Mouse (Mus musculus) lung, embryonic 15.5 days (tissue): ENCODE results near the gene 4921517D22Rik. TPM values are rescaled to one million over a fixed set of nuclear protein-coding genes. Genes with fewer than 3 reads are reported as not detected.
A peak's percentile ranks its signal among the peaks of the same experiment; 100 is the strongest.

ENCODE experiments used
- ATAC-seq: fragments of 200-750 bp; cut with Nextera tagmentation; 2 replicates; pipeline ENCODE4 v1.8.0; 2017; ENCODE audit warnings: moderate number of reproducible peaks, borderline replicate concordance; ENCODE audit not compliant: low FRiP score, low TSS enrichment; ENCODE audit errors: extremely low read depth
- H3K27ac ChIP-seq: fragments of 300-500 bp; sonication (generic); 2 replicates; pipeline ENCODE4 v1.5.1; 2015; ENCODE audit warnings: moderate library complexity, mild to moderate bottlenecking, inconsistent platforms
- H3K27me3 ChIP-seq: fragments of 300-500 bp; sonication (generic); 2 replicates; pipeline ENCODE4 v1.6.1; 2015; ENCODE audit warnings: inconsistent platforms
- H3K36me3 ChIP-seq: fragments of 300-500 bp; sonication (generic); 2 replicates; pipeline ENCODE4 v1.6.1; 2015; ENCODE audit warnings: inconsistent platforms
- H3K4me1 ChIP-seq: fragments of 300-500 bp; sonication (generic); 2 replicates; pipeline ENCODE4 v1.6.1; 2015; ENCODE audit warnings: inconsistent platforms
- H3K4me2 ChIP-seq: fragments of 300-500 bp; sonication (generic); 2 replicates; pipeline ENCODE4 v1.6.1; 2015; ENCODE audit warnings: inconsistent platforms, mild to moderate bottlenecking, moderate library complexity
- H3K4me3 ChIP-seq: fragments of 300-500 bp; sonication (generic); 2 replicates; pipeline ENCODE4 v1.5.1; 2015; ENCODE audit warnings: mild to moderate bottlenecking, inconsistent platforms
- H3K9ac ChIP-seq: fragments of 300-500 bp; sonication (generic); 2 replicates; pipeline ENCODE4 v1.6.1; 2015; ENCODE audit warnings: inconsistent platforms
- H3K9me3 ChIP-seq: fragments of 300-500 bp; sonication (generic); 2 replicates; pipeline ENCODE4 v1.6.1; 2016; ENCODE audit warnings: inconsistent platforms
- WGBS: fragments of 180-500 bp; shearing (Covaris S2); methylation state at CpG from one replicate; pipeline ENCODE4 v1.1.7; 2015; 5-methylcytosine and 5-hydroxymethylcytosine counted together
- polyA plus RNA-seq: library from polyadenylated mRNA; unstranded; fragments of >200 nt; fragmentation: Nextera tagmentation; extraction: Ambion mirVana; gene quantifications from 2 replicates; pipeline ENCODE4 v1.2.1, GENCODE M21; 2015

4921517D22Rik gene
- polyA plus RNA-seq, 1 experiment from 2014 or later = not detected

DNA sequence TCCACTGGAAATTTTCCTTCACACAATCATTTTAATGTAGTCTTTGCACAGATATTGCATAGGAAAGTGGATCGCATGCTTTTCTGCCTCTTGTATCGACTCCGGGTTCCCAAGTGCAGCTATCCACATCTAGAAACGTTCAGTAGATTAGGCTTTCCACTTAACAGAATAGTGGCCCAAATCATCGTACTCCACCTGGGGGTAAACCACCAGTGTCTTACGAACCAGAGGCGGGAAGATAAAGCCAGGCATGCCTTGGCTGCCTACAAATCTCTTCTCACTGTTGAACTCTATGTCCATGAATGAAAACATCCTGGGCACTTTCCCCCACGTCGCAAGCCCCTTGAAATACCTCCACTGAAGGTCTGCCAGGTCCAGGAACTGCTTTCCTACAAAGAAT is 4.6 kb downstream of the 4921517D22Rik start:
- Histone ChIP-seq H3K4me2 (no peak overlapping the region), H3K9me3 (no peaks in the 10 kb centered on the region), H3K27ac (no peak overlapping the region), H3K36me3 (no peaks in the 10 kb centered on the region), H3K4me1 (no peaks in the 10 kb centered on the region), H3K27me3 (no peaks in the 10 kb centered on the region), H3K4me3 (no peak overlapping the region), H3K9ac (no peak overlapping the region)
- 81% methylated on average over 9 of the region's 9 CpGs for WGBS
- ATAC-seq = no peak

DNA sequence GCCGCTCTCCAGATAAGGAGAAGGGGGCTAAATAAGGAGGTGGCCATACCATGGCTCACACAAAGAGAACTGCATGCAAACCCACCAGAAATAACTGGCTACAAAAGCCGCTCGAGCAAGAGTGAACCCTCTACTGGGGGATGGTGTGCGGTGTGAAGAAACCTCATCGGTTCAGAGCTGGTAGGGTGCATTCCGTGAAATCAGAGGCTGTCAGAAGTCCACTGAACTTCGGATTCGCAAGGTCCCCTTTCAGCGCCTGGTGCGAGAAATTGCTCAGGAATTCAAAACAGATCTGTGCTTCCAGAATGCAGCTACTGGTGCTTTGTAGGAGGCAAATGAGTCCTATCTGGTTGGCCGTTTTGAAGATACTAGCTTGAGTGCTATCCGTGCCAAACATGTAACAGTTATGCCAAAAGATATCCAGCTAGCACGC is 5.6 kb downstream of the 4921517D22Rik start:
- H3K4me1 ChIP-seq = no peaks in the 10 kb centered on the region
- H3K27me3 ChIP-seq = no peaks in the 10 kb centered on the region
- H3K4me3 ChIP-seq = no peak overlapping the region
- H3K9me3 ChIP-seq = no peaks in the 10 kb centered on the region
- ATAC-seq = no peak
- no peak overlapping the region for H3K27ac ChIP-seq
- WGBS = 57% methylated on average over 13 of the region's 13 CpGs
- H3K36me3 ChIP-seq = no peaks in the 10 kb centered on the region
- H3K4me2 ChIP-seq = no peak overlapping the region
- no peak overlapping the region for H3K9ac ChIP-seq

DNA sequence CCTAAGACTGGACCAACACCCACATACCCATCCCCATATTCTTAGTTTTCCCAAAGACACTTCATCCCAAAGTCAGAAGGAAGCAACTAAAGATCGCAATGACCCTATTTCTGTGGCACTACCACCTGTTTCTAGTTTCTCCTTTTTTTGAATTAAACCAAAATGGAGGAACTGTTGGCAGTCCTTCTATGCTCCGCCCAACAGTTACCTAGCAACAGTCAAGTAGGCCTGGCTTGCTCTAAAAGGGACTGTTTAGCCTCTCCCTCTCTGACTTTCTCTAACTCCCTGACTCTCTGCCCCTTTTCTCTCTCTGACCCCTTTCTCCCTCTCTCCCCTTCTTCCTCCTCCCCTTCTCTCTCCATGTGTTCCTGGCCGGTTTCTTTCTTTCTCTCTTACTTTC is 8.7 kb downstream of the 4921517D22Rik start:
- Histone ChIP-seq H3K36me3 (no peaks in the 10 kb centered on the region), H3K4me1 (no peaks in the 10 kb centered on the region), H3K4me3 (no peak overlapping the region), H3K27me3 (no peaks in the 10 kb centered on the region), H3K4me2 (no peak overlapping the region), H3K9ac (no peak overlapping the region), H3K27ac (no peak overlapping the region), H3K9me3 (no peaks in the 10 kb centered on the region)
- ATAC-seq = no peak
- WGBS = 81% methylated on average over 3 of the region's 3 CpGs

DNA sequence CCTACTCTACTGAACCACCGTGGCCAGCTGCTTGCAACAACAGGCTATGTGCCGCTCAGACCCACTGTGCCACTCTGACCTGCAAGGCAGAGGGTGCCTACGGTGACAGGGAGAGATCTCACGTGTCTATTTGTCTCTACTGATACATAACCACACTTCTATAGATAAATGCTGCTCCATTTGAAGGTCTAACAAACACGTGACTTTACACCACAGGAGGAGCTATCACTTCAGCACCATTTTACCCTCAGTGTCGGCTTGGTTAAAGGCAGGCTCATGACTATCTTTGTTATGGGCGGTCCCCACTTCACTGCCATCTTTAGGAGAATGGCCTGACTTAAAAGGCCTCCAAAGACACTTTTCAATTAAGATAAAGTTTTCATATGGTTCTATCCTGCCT is 11.3 kb downstream of the 4921517D22Rik start:
- H3K4me2 ChIP-seq = no peak overlapping the region

DNA sequence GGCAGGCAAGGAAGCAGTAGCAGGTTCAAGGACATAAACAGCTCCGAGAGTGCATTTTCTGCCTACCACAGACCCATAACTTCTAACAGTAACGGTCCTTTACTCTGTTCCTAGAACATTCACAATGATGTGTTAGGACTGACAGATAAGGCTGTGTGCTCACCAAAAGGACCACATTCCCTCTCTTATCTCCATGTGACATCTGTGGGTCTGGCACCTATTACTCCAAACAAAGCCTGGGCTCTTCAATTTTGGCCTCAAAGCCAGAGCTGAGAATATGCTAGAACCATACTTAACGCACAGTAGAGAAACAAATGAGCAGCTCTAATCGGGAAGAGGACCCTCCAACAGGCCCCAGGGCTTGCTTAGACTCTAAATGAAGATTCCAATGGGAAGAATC is 14.0 kb downstream of the 4921517D22Rik start:
- WGBS = 53% methylated on average over 4 of the region's 4 CpGs
- H3K27ac ChIP-seq = no peak overlapping the region

More for the DNA sequence above, 11.3 kb downstream of the 4921517D22Rik start:
- Histone ChIP-seq H3K9ac (no peak overlapping the region), H3K27me3 (no peaks in the 10 kb centered on the region), H3K4me3 (no peak overlapping the region), H3K36me3 (no peaks in the 10 kb centered on the region), H3K27ac (no peak overlapping the region), H3K9me3 (no peaks in the 10 kb centered on the region), H3K4me1 (no peaks in the 10 kb centered on the region)
- WGBS = 21% methylated on average over 7 of the region's 7 CpGs
- ATAC-seq = no peak

DNA sequence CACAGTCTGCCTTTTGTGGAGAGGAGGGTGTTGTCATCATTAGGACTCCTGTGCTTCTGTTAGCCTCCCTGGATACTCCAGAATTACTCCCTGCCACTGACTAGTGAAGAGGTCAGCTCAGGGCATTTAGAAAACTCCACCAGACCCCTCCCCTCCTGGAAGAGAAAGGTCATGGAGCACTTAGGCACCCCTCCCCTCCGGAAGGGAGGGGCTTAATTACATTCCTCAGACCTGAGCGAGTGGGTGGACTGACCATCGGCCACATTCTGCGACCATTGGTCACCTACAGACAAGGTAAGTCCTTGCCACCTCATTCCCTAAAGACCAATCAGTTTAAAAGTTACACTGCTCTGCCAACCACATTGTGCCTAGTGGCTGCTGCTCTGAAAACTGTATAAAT is 14.6 kb downstream of the 4921517D22Rik start:
- no peak overlapping the region for H3K27ac ChIP-seq
- no peak overlapping the region for H3K4me3 ChIP-seq
- no peak overlapping the region for H3K4me2 ChIP-seq
- H3K27me3 ChIP-seq = no peaks in the 10 kb centered on the region
- H3K36me3 ChIP-seq = no peaks in the 10 kb centered on the region
- H3K9ac ChIP-seq = no peak overlapping the region
- H3K4me1 ChIP-seq = peaks cover 5% of the 10 kb centered on the region
- no peaks in the 10 kb centered on the region for H3K9me3 ChIP-seq
- WGBS = 36% methylated on average over 4 of the region's 4 CpGs
- ATAC-seq = no peak

More for the DNA sequence above, 14.0 kb downstream of the 4921517D22Rik start:
- H3K27me3 ChIP-seq = no peaks in the 10 kb centered on the region
- ATAC-seq = no peak
- H3K36me3 ChIP-seq = no peaks in the 10 kb centered on the region
- H3K4me3 ChIP-seq = no peak overlapping the region
- no peak overlapping the region for H3K9ac ChIP-seq
- H3K9me3 ChIP-seq = no peaks in the 10 kb centered on the region
- no peak overlapping the region for H3K4me2 ChIP-seq
- H3K4me1 ChIP-seq = no peaks in the 10 kb centered on the region

DNA sequence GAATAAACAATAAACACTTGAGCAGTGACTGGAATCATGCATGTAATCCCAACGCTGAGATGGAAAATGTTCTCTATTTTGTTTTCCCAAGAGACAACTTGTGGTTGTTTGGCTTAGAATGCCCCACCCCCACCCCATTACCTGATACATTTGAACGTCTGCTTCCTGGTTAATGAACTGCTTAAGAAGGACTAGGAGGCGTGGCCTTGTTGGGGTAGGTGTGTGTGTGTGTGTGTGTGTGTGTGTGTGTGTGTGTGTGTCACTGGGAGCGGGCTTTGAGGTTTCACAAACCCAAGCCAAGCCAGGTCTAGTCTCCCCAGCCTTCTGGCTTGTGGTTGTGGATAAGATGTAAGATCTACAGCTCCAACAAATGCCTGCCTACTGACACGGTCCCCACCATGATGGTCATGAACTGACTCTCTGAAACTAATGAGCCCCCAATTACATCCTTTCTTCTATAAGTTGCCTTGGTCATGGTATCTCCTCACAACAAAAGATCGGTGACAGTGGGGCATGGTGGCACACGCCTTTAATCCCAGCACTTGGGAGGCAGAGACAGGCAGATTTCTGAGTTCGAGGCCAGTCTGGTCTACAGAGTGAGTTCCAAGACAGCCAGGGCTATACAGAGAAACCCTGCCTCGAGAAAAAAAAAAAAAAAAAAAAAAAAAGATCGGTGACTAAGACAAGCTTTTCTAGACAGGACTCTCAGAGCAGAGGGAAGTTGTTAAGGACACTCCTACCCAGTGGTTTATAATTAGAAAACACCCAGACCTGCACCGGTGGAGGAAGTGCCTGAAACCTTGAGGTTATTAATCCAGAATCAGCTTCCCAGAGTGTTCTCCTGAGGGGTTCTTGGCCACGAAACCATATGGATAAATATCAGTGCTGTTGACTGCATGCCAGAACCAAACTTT is 17.3 kb downstream of the 4921517D22Rik start:
- H3K27ac ChIP-seq = no peak overlapping the region
- H3K36me3 ChIP-seq = no peaks in the 10 kb centered on the region
- 65% methylated on average over 12 of the region's 12 CpGs for WGBS
- no peak overlapping the region for H3K4me3 ChIP-seq
- no peak overlapping the region for H3K9ac ChIP-seq
- ATAC-seq = no peak
- no peaks in the 10 kb centered on the region for H3K27me3 ChIP-seq
- H3K4me1 ChIP-seq = peaks cover 8% of the 10 kb centered on the region
- no peaks in the 10 kb centered on the region for H3K9me3 ChIP-seq
- no peak overlapping the region for H3K4me2 ChIP-seq

DNA sequence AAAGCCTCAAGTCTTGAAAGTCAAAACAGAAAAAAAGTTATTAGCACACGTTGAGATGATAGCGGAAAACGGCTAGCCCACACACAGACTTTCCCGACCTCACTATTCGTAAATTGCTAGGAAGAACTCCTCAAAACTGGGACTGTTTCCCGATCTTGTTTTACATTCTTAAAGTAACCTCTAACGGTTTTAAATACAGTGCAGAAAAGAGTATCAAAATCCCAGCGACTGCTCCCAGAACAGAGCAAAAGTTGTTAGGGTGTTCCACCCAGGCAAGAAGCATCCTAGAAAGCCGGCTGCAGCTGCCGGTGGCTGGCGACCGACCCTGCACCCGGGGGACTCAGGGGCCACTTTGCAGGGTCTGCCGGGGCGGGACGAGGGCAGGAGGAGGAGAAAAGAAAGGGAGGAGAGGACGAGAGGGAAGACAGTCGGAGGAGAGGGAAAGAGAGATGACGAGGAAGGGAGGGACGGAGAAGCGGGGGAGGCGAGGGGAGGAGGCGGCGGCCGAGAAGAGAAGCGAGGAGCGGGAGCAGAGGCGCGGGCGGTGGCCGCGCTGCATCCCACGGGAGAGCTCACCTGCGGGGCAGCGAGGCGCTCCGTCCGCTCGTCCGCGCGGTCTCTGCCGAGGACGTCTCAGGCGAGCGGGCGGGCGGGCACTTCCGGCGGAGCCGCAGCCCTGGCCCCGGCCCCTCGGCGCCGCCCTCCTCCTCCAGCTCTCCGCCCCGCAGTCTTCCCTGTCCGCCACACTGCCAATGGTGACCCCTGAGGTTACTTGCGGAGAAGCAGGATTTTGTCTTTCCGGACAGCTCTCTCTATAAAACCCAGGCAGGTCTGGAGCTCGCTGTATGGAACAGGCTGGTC is 18.5 kb downstream of the 4921517D22Rik start, which contains the start of gene Golm1:
Gene Golm1 (minus strand): TSS at position 661 of the 861 bp plus-strand sequence.
- Histone ChIP-seq H3K4me3 (peak within 1 kb of the TSS; percentile 83), H3K4me2 (peak within 1 kb of the TSS; percentile 80), H3K36me3 (no peaks in the 10 kb centered on the region), H3K27me3 (no peaks in the 10 kb centered on the region), H3K27ac (peak within 1 kb of the TSS; percentile 70), H3K9me3 (no peaks in the 10 kb centered on the region), H3K4me1 (peaks cover 8% of the 10 kb centered on the region), H3K9ac (peak within 1 kb of the TSS; percentile 72)
- ATAC-seq = peak; percentile 90
- under 1% methylated on average over 59 of the region's 61 CpGs for WGBS

DNA sequence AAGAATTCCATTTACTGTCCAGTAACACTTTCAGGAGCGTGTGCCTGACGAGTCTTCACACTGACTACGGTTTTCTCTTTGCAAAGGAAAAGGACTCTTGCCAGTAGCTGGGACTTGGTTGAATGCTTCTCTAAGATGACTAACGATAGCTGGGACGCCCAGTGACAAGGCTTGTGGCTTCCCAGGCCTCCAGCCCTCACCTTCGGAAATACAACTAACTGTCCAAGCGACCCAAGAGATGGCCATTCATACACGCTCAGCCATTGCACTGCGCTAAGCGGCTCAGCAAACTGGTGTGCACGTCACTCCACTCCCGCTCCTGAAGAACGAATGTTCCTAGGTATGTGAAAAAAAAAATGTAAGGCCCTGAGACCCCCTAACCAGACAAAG is 19.2 kb downstream of the 4921517D22Rik start:
- Histone ChIP-seq H3K27ac (no peak overlapping the region), H3K9ac (peak overlapping the region; percentile 72), H3K9me3 (no peaks in the 10 kb centered on the region), H3K4me1 (peaks cover 8% of the 10 kb centered on the region), H3K36me3 (no peaks in the 10 kb centered on the region), H3K27me3 (no peaks in the 10 kb centered on the region), H3K4me2 (peak overlapping the region; percentile 80), H3K4me3 (peak overlapping the region; percentile 83)
- WGBS = 4% methylated on average over 13 of the region's 13 CpGs
- ATAC-seq = no peak

DNA sequence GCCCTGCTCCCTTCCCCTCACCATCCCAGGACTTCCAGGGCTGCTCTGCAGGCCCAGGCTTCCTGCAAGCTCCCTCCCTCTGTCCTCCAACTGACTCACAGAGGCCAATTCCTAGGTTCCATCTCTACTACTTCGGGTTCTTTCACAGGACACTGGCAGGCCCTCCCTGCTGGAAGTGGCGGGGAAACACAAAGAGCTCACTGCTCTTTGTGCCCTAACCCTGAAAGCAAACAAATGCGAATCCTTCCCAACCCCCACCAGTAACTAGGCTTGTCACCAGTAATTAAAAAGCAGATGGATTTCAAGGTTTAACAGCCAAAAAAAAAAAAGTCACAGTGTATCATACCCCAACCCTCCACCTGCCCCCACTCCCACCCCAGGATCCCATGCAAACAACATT is 19.7 kb downstream of the 4921517D22Rik start:
- H3K36me3 ChIP-seq = no peaks in the 10 kb centered on the region
- H3K4me1 ChIP-seq = peaks cover 8% of the 10 kb centered on the region
- H3K4me3 ChIP-seq = 0 out of 2 replicates have a peak overlapping the region, but pooled peaks have one; percentile 83
- H3K9ac ChIP-seq = no peak overlapping the region
- WGBS = 26% methylated on average over 3 of the region's 3 CpGs
- H3K27ac ChIP-seq = no peak overlapping the region
- H3K4me2 ChIP-seq = peak overlapping the region; percentile 80
- no peaks in the 10 kb centered on the region for H3K27me3 ChIP-seq
- H3K9me3 ChIP-seq = no peaks in the 10 kb centered on the region
- ATAC-seq = no peak

DNA sequence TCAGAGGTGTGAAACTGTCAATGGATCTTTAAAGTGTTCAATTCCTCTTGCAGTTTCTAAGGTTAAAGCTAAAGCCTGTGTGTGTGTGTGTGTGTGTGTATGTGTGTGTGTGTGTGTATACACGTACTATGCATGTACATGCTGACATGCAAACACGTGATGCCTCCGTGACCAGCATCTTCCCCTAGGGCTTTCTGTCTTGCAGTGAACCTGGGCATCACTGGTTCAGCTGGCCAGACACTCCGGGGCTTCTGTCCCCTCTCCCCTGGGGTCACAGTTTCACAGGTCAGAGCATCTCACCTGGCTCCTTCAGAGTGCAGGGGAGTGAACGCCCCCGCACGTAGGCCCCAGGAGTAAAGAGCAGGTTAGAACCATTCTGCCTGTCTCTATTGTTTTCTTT is 20.3 kb downstream of the 4921517D22Rik start:
- Histone ChIP-seq H3K9me3 (no peaks in the 10 kb centered on the region), H3K4me2 (no peak overlapping the region), H3K27me3 (no peaks in the 10 kb centered on the region), H3K4me1 (peaks cover 14% of the 10 kb centered on the region), H3K4me3 (no peak overlapping the region), H3K36me3 (no peaks in the 10 kb centered on the region), H3K27ac (no peak overlapping the region), H3K9ac (no peak overlapping the region)
- ATAC-seq = no peak
- WGBS = 63% methylated on average over 7 of the region's 7 CpGs

DNA sequence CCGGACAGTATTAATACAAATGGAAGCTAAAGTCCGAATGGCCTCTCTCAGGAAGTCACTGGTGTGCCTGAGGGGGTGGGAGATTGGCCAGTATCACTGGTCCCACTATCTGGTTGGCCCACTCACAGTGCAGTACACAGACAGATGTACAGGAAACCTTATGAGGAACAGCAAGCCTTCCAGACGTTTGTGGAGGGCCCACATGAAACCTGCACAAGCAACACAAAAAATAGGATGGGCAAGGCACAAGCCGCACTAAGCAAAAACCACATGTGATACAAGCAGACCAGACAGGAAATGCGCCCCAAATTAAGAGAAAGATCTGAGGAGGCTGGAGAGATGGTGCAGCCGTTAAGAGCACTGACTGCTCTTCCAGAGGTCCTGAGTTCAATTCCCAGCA is 21.7 kb downstream of the 4921517D22Rik start:
- no peak for ATAC-seq
- H3K9me3 ChIP-seq = no peaks in the 10 kb centered on the region
- H3K4me2 ChIP-seq = no peak overlapping the region
- no peaks in the 10 kb centered on the region for H3K27me3 ChIP-seq
- no peaks in the 10 kb centered on the region for H3K36me3 ChIP-seq
- no peak overlapping the region for H3K27ac ChIP-seq
- H3K4me1 ChIP-seq = peaks cover 19% of the 10 kb centered on the region
- no peak overlapping the region for H3K4me3 ChIP-seq
- no peak overlapping the region for H3K9ac ChIP-seq
- 66% methylated on average over 6 of the region's 6 CpGs for WGBS
